Mouse (Mus musculus): ENCODE data around the gene Enox1.

GRCm38 (mm10) chr14:77370521-77370920 is 214.0 kb downstream of the Enox1 start:
- TF ChIP-seq CTCF (IDR thresholded peaks at IDR 0.05; ENCODE audit: borderline replicate concordance, extremely low read depth, insufficient read depth, insufficient read length) (no peak), POLR2A (IDR thresholded peaks at IDR 0.05; ENCODE audit: borderline replicate concordance, extremely low read depth, insufficient read depth, insufficient read length, poor library complexity, severe bottlenecking) (no peak)

All from brain, embryonic 14.5 days (tissue).